Mouse (Mus musculus) embryonic facial prominence, embryonic 11.5 days (tissue): ENCODE measurements around the gene Copz2. TPM values are rescaled to one million over a fixed set of nuclear protein-coding genes. Genes with fewer than 3 reads are reported as not detected.

Experiments used
- ATAC-seq: fragments of 200-750 bp; cut with Nextera tagmentation; replicated peaks from 2 replicates; pipeline ENCODE4 v1.8.0; 2017; ENCODE audit warnings: low read depth; ENCODE audit not compliant: insufficient number of reproducible peaks, low FRiP score, low TSS enrichment
- DNase-seq: peaks from one replicate; pipeline ENCODE4 v3.0.0-alpha.2; 2015; ENCODE audit warnings: low spot score
- H3K27ac ChIP-seq: fragments of 300-500 bp; sonication (generic); replicated peaks from 2 replicates; pipeline ENCODE4 v1.5.1; 2014; ENCODE audit warnings: mild to moderate bottlenecking, low read depth, low read length, control low read depth
- H3K27me3 ChIP-seq: fragments of 300-500 bp; sonication (generic); 2 replicates; pipeline ENCODE4 v1.6.1; 2014; ENCODE audit warnings: mild to moderate bottlenecking, low read length, moderate library complexity, mixed read lengths; ENCODE audit not compliant: control insufficient read depth, insufficient read depth
- H3K36me3 ChIP-seq: fragments of 300-500 bp; sonication (generic); replicated peaks from 2 replicates; pipeline ENCODE4 v1.6.1; 2014; ENCODE audit warnings: low read depth, mild to moderate bottlenecking, low read length, moderate library complexity, mixed read lengths; ENCODE audit not compliant: control insufficient read depth, insufficient read depth
- H3K4me1 ChIP-seq: fragments of 300-500 bp; sonication (generic); 2 replicates; pipeline ENCODE4 v1.6.1; 2014; ENCODE audit warnings: low read length, mixed read lengths; ENCODE audit not compliant: control insufficient read depth, insufficient read depth
- H3K4me2 ChIP-seq: fragments of 300-500 bp; sonication (generic); 2 replicates; pipeline ENCODE4 v1.6.1; 2014; ENCODE audit warnings: low read depth, mild to moderate bottlenecking, control low read depth, low read length, moderate library complexity
- H3K4me3 ChIP-seq: fragments of 300-500 bp; sonication (generic); 2 replicates; pipeline ENCODE4 v1.5.1; 2014; ENCODE audit warnings: low read depth, low read length, control low read depth
- H3K9ac ChIP-seq: fragments of 300-500 bp; sonication (generic); replicated peaks from 2 replicates; pipeline ENCODE4 v1.6.1; 2014; ENCODE audit warnings: mild to moderate bottlenecking, control low read depth, low read length
- H3K9me3 ChIP-seq: fragments of 300-500 bp; sonication (generic); replicated peaks from 2 replicates; pipeline ENCODE4 v1.6.1; 2016; ENCODE audit warnings: mild to moderate bottlenecking, low read length, inconsistent platforms, mixed read lengths; ENCODE audit not compliant: control insufficient read depth
- WGBS: fragments of 180-500 bp; shearing (Covaris S2); extraction: QIAGEN DNeasy Blood & Tissue Kit; methylation state at CpG from one replicate; pipeline ENCODE4 v1.1.7; 2014; 5-methylcytosine and 5-hydroxymethylcytosine counted together
- polyA plus RNA-seq: library from polyadenylated mRNA; unstranded; fragments of >200 nt; fragmentation: Nextera tagmentation; extraction: Ambion mirVana; gene quantifications from 2 replicates; pipeline ENCODE4 v1.2.1, GENCODE M21; 2014

Gene Copz2
- polyA plus RNA-seq, 1 experiment from 2014 or later: 61.1 TPM

DNA sequence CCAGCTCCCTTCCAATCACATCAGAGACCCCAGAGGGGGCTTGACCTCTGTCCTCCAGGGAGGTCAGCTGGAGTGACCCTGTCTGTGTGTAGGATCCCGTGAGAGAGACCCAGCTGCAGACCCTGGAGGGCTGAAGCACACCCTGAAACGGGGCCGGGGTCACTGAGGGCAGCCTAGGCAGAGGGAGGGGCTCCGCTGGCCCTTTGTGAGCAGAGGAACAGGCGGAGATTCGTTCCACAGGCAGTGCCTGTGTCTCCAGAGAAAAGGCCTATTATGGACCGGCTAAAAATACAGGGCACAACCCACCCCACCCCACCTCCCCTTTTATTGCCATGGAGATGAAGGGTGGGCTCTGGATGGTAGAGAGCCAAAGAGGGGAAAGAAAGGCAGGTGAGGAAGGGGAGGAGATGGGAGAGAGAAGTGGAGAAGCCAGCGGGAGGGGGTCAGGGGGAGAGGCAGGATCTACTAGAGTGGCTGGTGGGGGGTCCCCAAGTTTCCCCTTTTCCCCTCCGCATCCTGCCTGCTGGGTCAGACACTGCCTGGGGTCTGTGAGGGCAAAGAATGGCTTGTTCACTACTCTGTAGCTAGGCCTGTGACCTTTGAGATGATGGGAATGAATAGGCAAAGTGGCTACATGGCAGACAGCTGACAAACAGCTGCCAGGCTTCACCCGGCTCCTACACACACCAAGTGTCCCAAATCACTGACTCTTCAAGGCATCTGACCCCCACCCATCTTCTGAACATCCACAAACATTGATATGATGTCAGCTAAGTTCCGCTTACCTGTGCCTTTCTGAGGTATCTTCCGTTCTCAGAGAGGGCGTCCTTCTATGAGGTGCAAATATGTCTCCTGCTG lies 50.0 kb downstream of the Copz2 start:
- Histone ChIP-seq H3K36me3 (no peaks in the 10 kb centered on the region), H3K4me2 (no peak overlapping the region), H3K4me3 (no peak overlapping the region), H3K9me3 (no peaks in the 10 kb centered on the region), H3K27ac (peak overlapping the region; percentile 54), H3K27me3 (no peaks in the 10 kb centered on the region), H3K4me1 (peaks cover 8% of the 10 kb centered on the region; the same call in 1 of the 2 replicates), H3K9ac (0 out of 2 replicates have a peak overlapping the region, but pooled peaks have one; percentile 11)
- DNase-seq (peak; percentile 66), ATAC-seq (peak; percentile 84)
- WGBS: 24% methylated on average over 13 of the region's 13 CpGs

DNA sequence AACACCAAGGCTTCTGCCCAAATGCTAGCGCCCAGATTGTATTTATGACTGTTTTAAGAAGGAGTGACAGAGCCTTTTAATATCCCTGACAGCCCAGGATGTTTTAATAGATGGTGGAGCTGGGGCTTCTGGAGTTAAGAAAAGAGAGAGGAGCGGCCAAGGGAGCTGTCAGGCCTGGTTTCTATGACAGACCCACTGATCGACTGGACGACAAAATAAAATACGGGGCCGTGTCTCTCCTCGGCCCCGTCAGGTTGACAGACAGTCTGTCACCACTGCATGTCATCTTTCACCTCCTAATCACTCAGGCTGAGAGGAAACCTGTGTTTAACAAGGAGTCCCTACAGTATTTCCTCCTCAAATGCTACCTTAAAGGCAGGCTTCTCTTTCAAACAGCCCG lies 51.7 kb downstream of the Copz2 start:
- no peaks in the 10 kb centered on the region for H3K9me3 ChIP-seq
- no peaks in the 10 kb centered on the region for H3K36me3 ChIP-seq
- H3K27me3 ChIP-seq: no peaks in the 10 kb centered on the region
- no peak for ATAC-seq
- H3K9ac ChIP-seq: no peak overlapping the region
- WGBS: 56% methylated on average over 9 of the region's 9 CpGs
- DNase-seq: no peak
- peaks cover 8% of the 10 kb centered on the region; the same call in 1 of the 2 replicates for H3K4me1 ChIP-seq
- no peak overlapping the region for H3K4me2 ChIP-seq
- no peak overlapping the region for H3K27ac ChIP-seq
- no peak overlapping the region for H3K4me3 ChIP-seq

DNA sequence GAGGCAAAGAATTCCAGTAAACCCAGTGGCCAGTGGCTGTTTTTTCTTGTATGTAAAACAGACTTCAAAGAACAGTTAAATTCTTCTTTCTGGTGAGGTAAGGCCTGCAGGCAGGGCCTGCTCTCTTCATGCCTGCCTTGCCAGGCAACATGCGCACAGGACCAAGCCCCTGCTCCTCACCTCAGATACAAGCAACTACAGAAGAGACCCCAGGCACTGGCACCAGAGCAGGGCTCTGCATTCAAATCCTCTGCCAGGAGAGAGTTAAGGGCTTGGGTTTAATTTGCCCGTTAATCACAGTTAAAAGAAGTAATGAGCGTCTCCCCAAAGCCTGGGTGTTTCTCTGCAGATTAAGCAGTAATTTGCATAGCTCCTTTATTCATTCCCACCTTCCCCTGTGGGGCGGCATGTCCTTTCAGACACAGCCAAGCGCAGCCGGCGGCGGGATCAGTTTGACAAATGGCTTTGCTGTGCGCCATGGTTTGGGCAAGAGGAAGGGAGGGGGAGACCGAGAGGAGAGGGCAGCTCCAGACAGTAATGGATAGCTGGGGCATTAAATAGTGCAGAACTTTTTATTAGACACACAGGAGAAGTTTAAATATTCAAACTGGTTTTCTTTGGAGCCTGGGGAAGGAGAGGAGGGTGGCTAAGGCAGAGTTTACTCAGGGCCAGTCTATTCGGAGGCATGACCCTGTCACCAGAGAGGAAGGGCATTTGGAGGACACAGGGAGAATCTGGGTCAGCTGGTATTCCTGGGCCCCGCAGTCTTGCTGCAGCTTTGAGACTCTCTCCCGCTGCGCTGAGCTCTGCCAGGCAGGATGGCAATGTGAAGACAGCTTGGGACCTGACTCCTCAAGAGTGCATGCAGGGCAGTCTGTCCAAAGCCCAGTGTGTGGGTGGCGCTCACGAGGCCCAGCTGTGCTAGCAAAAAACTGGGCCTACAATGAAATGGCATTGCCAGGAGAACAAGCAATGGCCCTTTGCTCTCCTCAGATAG lies 53.3 kb downstream of the Copz2 start:
- H3K9ac ChIP-seq: no peak overlapping the region; the same call in 1 of the 2 replicates
- H3K4me2 ChIP-seq: no peak overlapping the region; the same call in 1 of the 2 replicates
- no peaks in the 10 kb centered on the region for H3K27me3 ChIP-seq

DNA sequence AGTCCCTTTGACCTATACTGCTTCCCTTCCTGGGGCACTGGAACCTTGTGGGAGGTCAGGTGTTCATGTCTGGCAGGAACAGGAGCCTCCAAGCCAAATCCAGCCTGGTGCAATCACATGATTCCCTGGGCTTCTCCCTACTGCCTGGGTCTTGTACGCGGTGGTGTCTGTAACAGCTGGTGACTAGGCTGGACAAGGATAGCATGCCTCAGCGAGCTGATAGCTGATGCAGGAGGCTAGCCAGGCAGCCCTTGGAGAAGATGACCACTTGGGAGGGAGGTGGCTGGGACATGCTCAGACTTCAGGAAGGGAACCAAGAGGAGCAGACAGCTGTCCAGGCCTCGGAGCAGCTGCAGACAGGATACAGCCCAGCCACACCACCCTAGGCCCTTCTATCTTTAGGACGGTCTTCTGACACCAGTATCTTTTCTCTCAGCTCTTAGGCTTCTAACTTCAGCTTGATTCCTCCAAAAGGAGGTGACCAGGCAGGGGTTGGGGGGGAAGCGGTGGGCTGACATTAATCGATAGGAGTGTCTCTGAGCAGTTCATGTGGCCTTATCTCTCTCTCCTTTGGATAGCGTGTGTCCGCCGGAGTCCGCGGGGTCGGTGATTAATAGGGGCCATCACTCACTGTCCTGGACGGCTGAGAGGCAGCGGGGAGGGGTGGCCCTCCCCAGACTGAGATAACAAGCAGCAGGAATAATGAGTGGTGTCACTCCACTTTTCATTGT lies 56.9 kb downstream of the Copz2 start:
- Histone ChIP-seq H3K4me2 (no peak overlapping the region), H3K9ac (no peak overlapping the region; the same call in 1 of the 2 replicates), H3K36me3 (no peaks in the 10 kb centered on the region; the same call in 1 of the 2 replicates), H3K4me1 (peaks cover 3% of the 10 kb centered on the region; the same call in 1 of the 2 replicates), H3K27ac (no peak overlapping the region), H3K27me3 (no peaks in the 10 kb centered on the region), H3K4me3 (no peak overlapping the region), H3K9me3 (no peaks in the 10 kb centered on the region)
- 64% methylated on average over 15 of the region's 15 CpGs for WGBS
- ATAC-seq (no peak), DNase-seq (no peak)

More for the DNA sequence above, 53.3 kb downstream of the Copz2 start:
- H3K9me3 ChIP-seq: no peaks in the 10 kb centered on the region
- peak overlapping the region; percentile 57; the same call in 1 of the 2 replicates for H3K27ac ChIP-seq
- H3K36me3 ChIP-seq: no peaks in the 10 kb centered on the region
- peaks cover 8% of the 10 kb centered on the region; the same call in 1 of the 2 replicates for H3K4me1 ChIP-seq
- DNase-seq (peak; percentile 43), ATAC-seq (no peak)
- WGBS: 18% methylated on average over 16 of the region's 16 CpGs
- H3K4me3 ChIP-seq: no peak overlapping the region

DNA sequence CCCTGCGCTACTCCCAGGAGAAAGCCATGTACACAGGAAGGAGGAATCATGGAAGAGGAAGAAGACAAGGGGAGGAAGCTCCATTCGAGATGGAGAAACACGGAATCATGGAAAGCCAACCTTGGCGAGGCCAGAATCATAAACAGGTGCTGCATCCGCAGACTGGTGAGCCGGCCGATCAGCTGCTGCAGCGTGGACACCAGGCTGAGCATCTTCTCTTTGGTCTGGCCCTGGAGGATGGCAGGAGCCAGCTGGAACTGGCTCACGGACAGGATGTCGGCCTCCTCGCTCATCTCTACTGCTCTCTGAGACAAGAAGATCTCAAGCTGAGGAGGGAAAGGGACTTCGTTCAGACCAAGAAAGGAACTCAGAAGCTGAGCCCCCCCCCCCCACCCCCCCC lies 58.9 kb downstream of the Copz2 start:
- Histone ChIP-seq H3K27ac (no peak overlapping the region), H3K4me3 (no peak overlapping the region), H3K9me3 (no peaks in the 10 kb centered on the region), H3K27me3 (no peaks in the 10 kb centered on the region), H3K36me3 (no peaks in the 10 kb centered on the region; the same call in 1 of the 2 replicates), H3K4me1 (no peaks in the 10 kb centered on the region), H3K9ac (no peak overlapping the region), H3K4me2 (no peak overlapping the region)
- 88% methylated on average over 12 of the region's 12 CpGs for WGBS
- DNase-seq (no peak), ATAC-seq (no peak)

DNA sequence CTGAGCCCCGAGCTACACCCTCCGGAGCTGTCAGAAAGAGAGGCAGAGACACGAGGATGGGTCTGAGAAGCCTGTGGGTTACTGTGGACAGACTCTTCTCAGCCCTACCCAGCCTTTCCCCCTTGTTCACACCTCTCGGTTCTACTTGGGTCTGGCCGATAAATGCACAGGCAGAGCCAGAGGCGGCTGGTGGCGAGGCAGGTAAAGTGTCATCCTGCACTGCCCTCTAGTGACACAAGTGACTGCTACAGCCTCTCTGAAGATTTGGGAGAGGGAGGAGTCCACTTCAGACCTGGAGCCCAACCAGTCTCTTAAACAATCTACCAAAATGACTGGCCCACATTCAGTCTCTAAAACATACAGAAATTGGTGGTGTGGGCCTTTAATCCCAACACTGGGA lies 60.3 kb downstream of the Copz2 start:
- WGBS: 27% methylated on average over 7 of the region's 7 CpGs
- H3K27ac ChIP-seq: no peak overlapping the region
- H3K9ac ChIP-seq: no peak overlapping the region
- H3K27me3 ChIP-seq: no peaks in the 10 kb centered on the region
- no peak overlapping the region for H3K4me2 ChIP-seq
- peak; percentile 89 for DNase-seq
- no peaks in the 10 kb centered on the region; the same call in 1 of the 2 replicates for H3K36me3 ChIP-seq
- ATAC-seq: peak; percentile 49
- H3K4me1 ChIP-seq: no peaks in the 10 kb centered on the region
- no peaks in the 10 kb centered on the region for H3K9me3 ChIP-seq
- no peak overlapping the region for H3K4me3 ChIP-seq
